Mouse (Mus musculus) E14TG2a.4 (cell line): ENCODE results near the gene Egf.

Source experiments
- CTCF ChIP-seq: conservative IDR thresholded peaks from 2 replicates; pipeline ENCODE4 v1.5.1; 2014; ENCODE audit warnings: low read length
- NANOG ChIP-seq: IDR thresholded peaks from 2 replicates; pipeline ENCODE4 v1.6.1; 2014; ENCODE audit warnings: borderline replicate concordance, low read length, mixed read lengths
- POU5F1 ChIP-seq: IDR thresholded peaks from 2 replicates; pipeline ENCODE4 v1.6.1; 2014; ENCODE audit warnings: low read length, borderline replicate concordance

- TF ChIP-seq CTCF (no peak), NANOG (no peak), POU5F1 (no peak)
These were observed 38.7 kb upstream of the Egf start for GRCm38 (mm10) chr3:129793801-129794200.
